Mouse (Mus musculus): Measurements from ENCODE around the gene Cnih3.

Cnih3 gene

GRCm38 (mm10) chr1:181453106-181453505 lies 100.7 kb downstream of the Cnih3 start:
- no peak for DNase-seq (ENCODE audit: low spot score in 2 of 2)

GRCm38 (mm10) chr1:181456911-181457310 lies 104.5 kb downstream of the Cnih3 start:
- DNase-seq (ENCODE audit: low spot score in 2 of 2) = no peak

GRCm38 (mm10) chr1:181459431-181460105 lies 107.1 kb downstream of the Cnih3 start:
- DNase-seq (ENCODE audit: low spot score in 2 of 2) = no peak

GRCm38 (mm10) chr1:181460283-181460682 lies 107.9 kb downstream of the Cnih3 start:
- no peak for DNase-seq (ENCODE audit: low spot score in 2 of 2)

DNA sequence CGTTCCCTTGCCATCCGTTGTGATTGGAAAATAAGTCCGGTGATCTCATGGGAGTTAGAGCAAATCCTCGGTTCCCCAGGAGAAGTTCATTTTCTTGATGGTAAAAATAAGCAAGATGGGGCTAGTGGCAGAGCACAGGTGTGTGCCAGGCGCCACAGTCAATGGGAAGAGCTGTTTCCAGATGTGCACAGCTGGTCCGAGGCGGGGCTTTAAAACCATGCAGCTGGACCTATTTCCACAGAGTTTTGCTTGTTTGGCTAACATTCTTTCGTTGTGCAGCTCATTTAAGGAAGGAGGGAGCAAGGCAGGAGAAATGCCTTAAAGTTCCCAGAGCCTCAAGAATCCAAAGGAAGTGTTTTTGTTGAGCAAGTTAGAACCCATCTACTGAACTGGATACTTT lies 109.1 kb downstream of the Cnih3 start:
- no peak for DNase-seq (ENCODE audit: low spot score in 2 of 2)

DNA sequence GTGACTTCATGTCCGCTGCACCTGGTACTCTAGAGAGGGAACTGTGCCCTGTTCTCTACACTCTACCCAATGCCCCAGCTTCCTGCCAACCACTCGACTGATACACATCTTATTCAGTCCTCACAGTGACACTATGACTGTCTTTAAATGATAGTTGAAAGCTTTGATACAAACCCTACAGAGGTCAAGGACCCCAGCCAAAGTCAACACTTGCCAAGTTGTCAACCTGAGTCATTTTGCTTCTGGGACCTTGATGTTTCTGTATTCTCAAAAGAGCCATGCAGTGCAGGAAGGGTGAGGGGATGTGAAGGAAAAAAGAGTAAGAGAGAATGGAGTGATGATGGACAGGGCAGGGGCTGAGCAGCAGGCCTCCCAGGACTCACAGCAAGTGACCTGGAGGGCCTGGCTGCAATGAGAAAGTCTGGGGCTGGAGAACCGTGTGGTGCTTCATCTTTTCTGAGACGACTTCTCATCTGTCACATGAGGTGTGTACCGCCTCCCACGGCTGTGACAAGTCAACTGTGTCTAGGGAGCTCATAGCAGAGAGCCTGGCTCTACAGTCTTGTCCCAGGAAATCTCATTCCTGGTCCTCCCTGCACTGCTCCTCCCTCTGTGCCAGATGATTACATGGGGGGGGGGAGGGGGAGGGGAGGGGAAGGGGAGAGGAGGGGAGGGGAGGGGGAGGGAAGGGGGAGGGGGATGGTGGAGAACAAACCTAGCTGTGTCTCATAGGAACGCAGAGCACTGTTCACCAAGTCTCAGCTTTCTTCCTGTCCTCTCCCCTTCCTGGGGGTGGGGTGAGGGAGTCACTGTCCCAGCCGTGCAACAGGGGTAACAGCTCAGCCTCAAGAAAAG lies 109.8 kb downstream of the Cnih3 start:
- no peak for DNase-seq (ENCODE audit: low spot score in 2 of 2)

- no peak for DNase-seq (ENCODE audit: low spot score in 2 of 2)
Measured at GRCm38 (mm10) chr1:181462906-181463179, 110.4 kb downstream of the Cnih3 start.

DNA sequence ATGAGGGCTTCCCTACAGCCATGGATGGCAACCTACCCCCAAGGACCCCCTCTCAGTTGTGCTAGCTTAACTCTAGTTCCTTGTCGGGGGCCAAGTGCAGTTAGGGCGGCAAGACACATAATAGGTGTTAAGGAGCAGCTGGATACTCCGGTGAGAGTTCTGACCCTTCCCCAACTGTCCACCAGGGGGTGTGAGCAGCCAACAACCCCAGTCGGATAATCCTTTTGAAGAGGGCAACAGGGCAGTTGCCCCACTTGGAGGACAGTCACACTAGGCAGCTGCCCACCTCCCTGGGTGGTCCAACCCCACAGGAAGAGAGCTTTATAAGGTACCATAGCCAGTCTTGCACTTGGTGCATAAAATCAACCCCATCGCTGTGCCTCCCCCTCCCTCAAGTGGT lies 112.6 kb downstream of the Cnih3 start:
- DNase-seq (ENCODE audit: low spot score in 2 of 2) = peak in 1 of 2 experiments; percentile 41

DNA sequence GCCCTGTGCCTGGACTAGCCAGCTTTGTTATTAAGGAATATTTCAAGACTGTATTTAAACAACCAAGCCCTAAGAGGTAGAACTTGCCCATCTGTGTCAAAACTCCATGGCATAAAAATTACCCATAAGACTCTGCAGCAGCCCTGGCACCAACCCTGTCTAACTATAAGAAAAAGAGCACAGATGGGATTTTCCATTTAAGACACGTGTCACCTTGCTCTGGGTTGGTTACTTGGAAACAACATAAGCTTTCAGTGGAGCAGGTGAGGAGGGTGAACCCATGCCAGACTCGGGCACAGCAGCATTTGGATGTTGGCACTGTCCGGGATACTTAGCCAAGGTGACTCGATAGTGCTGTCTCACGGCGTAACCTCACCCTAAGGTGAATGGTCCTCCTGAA lies 113.6 kb downstream of the Cnih3 start:
- DNase-seq (ENCODE audit: low spot score in 2 of 2) = no peak

DNA sequence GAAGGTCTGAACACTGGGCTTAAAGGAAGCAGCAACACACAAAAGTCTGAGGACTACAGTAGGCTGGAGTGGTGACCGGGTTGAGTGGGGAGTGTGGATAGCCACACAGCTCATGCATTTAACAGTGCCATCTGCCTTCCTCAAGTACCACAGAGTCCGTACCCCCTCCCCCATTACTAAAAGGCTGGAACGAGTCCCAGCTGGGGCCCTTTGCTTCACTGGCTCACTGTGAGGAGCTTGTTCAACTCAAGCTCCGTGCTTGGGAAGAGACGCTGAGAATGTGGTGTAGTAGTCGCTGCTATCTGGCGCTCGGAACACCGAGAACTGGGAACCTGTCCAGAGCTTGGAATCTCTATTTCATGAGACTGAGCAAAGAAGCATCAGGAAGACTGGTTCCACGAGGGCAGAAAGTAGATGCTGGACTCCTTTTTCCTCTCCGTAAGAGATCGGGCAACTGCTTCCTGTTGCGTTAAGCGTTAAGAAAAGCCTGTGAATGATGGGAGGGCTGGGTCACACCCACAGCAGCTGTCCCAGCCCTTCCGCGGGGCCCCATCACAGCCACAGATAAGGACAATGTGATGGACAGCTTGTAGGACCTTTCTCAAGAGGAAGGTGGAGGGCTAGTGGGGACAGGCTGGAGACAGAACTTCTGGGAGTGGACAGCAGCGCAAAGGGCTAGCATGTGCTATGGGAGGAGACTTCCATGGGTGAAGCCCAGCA lies 114.3 kb downstream of the Cnih3 start:
- no peak for DNase-seq (ENCODE audit: low spot score in 2 of 2)

DNA sequence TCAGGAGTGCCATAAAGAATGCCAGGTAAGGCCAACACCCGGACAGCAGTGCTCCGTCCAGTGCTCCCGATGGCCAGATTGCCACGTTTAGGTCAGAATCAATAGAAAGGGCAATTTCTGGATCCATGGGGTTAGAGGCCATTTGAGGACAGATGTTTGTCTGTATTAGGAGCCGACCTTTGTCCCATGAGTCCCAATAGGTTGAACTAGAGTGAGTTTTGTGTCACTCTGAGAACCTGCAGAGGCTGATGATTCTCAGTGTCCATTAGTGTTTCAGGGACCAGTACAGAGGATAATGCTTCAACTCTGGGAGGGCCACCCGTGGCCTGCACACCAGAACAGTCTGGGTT lies 114.9 kb downstream of the Cnih3 start:
- DNase-seq (ENCODE audit: low spot score in 2 of 2) = no peak

- DNase-seq (ENCODE audit: low spot score in 2 of 2) = no peak
Measured at GRCm38 (mm10) chr1:181469415-181469814, 117.0 kb downstream of the Cnih3 start.

GRCm38 (mm10) chr1:181476141-181476540 lies 123.7 kb downstream of the Cnih3 start:
- DNase-seq (ENCODE audit: low spot score in 2 of 2) = no peak

- DNase-seq (ENCODE audit: low spot score in 2 of 2) = no peak
Measured at GRCm38 (mm10) chr1:181476557-181476956, 124.1 kb downstream of the Cnih3 start.

GRCm38 (mm10) chr1:181484696-181485095 lies 132.3 kb downstream of the Cnih3 start:
- DNase-seq (ENCODE audit: low spot score in 2 of 2) = no peak

DNA sequence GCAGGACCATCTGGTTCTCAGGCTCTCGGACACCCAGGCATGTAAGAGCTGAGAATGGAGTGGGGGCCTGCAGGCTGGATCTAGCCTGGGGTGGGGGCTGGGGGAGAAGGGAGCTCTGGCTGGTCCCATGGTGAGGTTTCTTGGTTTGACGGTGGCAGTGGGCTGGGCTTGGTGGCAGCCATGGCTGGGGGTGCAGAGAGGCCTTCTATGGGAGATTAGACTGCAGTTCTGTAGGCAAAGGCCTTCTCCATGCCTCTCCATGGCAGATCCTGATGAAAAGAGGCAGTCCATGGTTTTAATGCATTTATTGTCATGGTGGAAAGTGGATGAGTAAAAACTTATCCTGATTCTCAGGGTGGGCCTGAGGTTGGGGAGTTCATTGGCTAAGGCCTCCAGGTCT lies 151.0 kb downstream of the Cnih3 start:
- no peak for DNase-seq (ENCODE audit: low spot score in 2 of 2)

DNA sequence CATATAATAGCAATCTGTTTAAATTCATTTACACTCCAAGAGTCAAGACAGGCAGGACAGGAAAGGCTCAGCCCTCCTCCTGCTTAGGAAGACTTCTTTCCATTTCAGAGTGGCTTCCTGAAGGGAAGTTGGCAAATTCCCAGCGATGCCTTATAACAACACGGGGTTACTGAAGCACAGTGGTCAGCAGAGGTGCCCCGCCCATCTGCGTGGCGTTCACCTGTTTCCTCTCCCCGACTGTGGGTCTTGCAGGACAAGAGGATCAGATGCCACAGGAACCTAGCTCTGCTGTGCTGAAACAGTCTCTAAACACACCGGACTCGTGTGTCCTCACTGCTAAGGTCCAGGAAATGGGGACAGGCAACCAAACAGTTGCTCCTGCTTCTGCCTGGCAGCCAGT lies 152.9 kb downstream of the Cnih3 start:
- DNase-seq (ENCODE audit: low spot score in 2 of 2) = no peak

Measured in spleen, postnatal 10 days (tissue).